ENCODE assay signal across 14 mouse cellular contexts in the genomic region with DNA sequence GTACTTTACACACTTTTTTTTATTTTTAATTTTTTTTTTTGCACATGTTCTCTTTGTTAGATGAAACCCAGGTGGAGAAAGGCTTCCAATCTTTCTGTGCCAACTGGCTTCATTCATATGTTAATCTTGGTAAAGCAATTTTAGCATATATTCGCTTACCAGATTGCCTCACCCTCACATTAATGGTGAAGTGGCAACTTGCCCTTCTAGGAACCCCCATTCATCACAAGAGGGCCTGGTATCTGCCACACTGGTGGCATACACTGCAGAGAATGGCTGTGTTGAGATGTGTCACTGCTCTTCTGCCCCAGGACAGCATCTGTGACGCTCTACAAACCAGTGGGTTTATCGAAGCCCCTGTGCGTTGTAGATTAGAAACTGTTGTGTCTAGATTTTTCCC.
"Had no signal": no experiment of that assay in that cellular context is flagged by ENCODE, and none has a peak within 500 bp of the region (broad histone marks: within the 10 kb centered on the region; RNA-seq: fewer than 3 reads in every experiment).

No protein-coding gene starts in this region.

- H3K27me3 ChIP-seq: kidney, embryonic 15.5 days; liver, embryonic 13.5 days; midbrain, embryonic 12.5 days; midbrain, embryonic 15.5 days had no signal

- H3K4me2 ChIP-seq: kidney, embryonic 15.5 days; liver, embryonic 13.5 days; midbrain, embryonic 12.5 days; midbrain, embryonic 15.5 days had no signal

- H3K4me3 ChIP-seq: kidney, embryonic 15.5 days; left cerebral cortex, adult 2 months; liver, embryonic 13.5 days; midbrain, embryonic 12.5 days; midbrain, embryonic 15.5 days had no signal

- H3K27ac ChIP-seq: kidney, embryonic 15.5 days; left cerebral cortex, adult 2 months; liver, embryonic 13.5 days; midbrain, embryonic 12.5 days; midbrain, embryonic 15.5 days had no signal

- H3K9me3 ChIP-seq: kidney, embryonic 15.5 days; liver, embryonic 13.5 days; midbrain, embryonic 12.5 days; midbrain, embryonic 15.5 days had no signal

- ATAC-seq: midbrain, embryonic 15.5 days had no signal

- H3K9ac ChIP-seq: kidney, embryonic 15.5 days; liver, embryonic 13.5 days; midbrain, embryonic 12.5 days; midbrain, embryonic 15.5 days had no signal

- H3K36me3 ChIP-seq: kidney, embryonic 15.5 days; liver, embryonic 13.5 days; midbrain, embryonic 12.5 days; midbrain, embryonic 15.5 days had no signal

- DNase-seq: kidney, adult 8-10 months; kidney, postnatal 10 days; kidney, postnatal 36 days; layer of hippocampus, postnatal 36 days; liver, embryonic 13.5 days; lung, adult 2 months; lung, postnatal 14 days; lung, postnatal 4 days; thymus, adult 18-20 months; thymus, postnatal 36 days had no signal

- H3K4me1 ChIP-seq: kidney, embryonic 15.5 days; liver, embryonic 13.5 days; midbrain, embryonic 12.5 days had no signal
